Mouse (Mus musculus) heart, postnatal 10 days (tissue): ENCODE results near the gene Syap1. TPM values are rescaled to one million over a fixed set of nuclear protein-coding genes. Genes with fewer than 3 reads are reported as not detected.

Experiments
- DNase-seq, 2 experiments: peaks; one replicate each; pipeline ENCODE4 v3.0.0; 2021
- intact Hi-C: fragments of 180-260 bp; cut with DNase I; formaldehyde crosslinking; loops from one replicate; pipeline ENCODE4 v1.15.1; 2025
- total RNA-seq, 2 experiments: library from RNA; stranded (reverse); gene quantifications; 2 replicates each; pipeline ENCODE4 v1.2.3; 2021

The Syap1 gene
- 10 to 100 TPM; 38.6 to 41.8 TPM for total RNA-seq

- intact Hi-C loops = loop anchor here (5.0 kb wide), 1 partner anchor 56 kb away; no protein-coding TSS in a partner anchor
- DNase-seq = peak; percentile 84 to 89
Observed at GRCm38 (mm10) chrX:162887931-162888511, at the start of gene Syap1. TSS of gene Syap1 (minus strand) at chrX:162888447.

DNA sequence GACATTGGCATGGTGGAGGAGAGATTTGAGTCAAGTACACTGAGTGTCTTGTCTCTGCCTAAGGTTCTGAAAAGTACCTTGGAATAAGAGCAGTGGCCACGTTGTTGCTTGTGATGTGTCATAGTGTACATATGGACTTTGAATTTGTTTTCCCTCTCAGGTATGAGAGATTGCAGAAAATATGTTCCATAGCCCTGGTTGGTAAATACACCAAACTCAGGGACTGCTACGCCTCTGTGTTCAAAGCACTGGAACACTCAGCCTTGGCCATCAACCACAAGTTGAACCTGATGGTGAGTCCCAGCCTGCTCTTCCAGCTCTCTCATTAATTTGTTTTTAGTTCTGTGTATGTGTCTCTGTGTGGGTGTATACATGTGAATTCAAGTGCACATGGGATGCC lies 43.2 kb upstream of the Syap1 start:
- intact Hi-C loops = no loop called here

GRCm38 (mm10) chrX:162921487-162922125 lies 33.4 kb upstream of the Syap1 start:
- intact Hi-C loops = no loop called here

More for the DNA sequence above, 43.2 kb upstream of the Syap1 start:
- DNase-seq = no peak

DNA sequence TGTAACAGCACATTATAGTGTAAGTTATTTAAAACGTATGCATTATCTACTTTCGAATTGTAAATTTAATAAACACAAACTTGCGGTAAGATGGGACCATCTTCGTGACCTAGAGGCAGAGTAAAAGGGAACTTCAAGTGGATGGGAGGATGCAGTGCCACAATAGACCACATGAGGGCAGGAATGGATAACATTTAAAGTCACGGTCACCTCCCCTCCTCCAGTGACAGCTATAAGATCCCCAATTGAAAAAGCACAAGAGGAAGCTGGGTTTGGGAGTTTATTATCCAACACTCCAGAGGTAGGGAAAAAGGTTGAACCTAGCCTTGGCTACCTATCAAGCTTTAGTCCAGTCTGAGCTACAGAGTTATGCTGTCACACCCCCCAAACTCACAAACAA lies 27.4 kb upstream of the Syap1 start:
- intact Hi-C loops = loop anchor here (10.0 kb wide), 2 partner anchors 1149 to 1259 kb away; no protein-coding TSS in a partner anchor
- DNase-seq = peak; percentile 52 to 71

More at GRCm38 (mm10) chrX:162921487-162922125, 33.4 kb upstream of the Syap1 start:
- DNase-seq = no peak

DNA sequence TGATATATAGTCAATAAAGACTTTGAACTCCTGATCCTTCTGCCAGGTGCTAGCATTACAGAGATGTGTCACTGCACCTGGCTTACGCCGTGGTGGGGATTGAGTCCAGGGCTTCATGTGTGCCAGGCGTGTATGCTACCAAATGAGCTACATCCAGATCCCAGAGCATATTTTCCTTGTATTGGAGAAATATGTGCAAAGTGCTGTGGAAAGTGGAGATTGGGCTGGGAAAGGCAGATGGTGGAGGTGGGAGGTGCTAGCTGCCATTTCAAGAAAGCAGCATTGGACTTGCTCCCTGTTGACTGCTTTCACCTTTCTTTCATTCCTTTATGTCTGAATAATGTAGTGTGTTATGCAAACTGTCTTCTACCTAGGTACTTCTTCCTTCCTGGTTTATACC lies 25.4 kb upstream of the Syap1 start:
- intact Hi-C loops = loop anchor here (10.0 kb wide), 2 partner anchors 1151 to 1261 kb away; no protein-coding TSS in a partner anchor
- no peak for DNase-seq

GRCm38 (mm10) chrX:162907554-162907953 lies 19.3 kb upstream of the Syap1 start:
- DNase-seq = no peak
- intact Hi-C loops = no loop called here

- peak; percentile 39 to 47 for DNase-seq
- intact Hi-C loops = no loop called here
Observed at GRCm38 (mm10) chrX:162902040-162902734, 13.9 kb upstream of the Syap1 start.

DNA sequence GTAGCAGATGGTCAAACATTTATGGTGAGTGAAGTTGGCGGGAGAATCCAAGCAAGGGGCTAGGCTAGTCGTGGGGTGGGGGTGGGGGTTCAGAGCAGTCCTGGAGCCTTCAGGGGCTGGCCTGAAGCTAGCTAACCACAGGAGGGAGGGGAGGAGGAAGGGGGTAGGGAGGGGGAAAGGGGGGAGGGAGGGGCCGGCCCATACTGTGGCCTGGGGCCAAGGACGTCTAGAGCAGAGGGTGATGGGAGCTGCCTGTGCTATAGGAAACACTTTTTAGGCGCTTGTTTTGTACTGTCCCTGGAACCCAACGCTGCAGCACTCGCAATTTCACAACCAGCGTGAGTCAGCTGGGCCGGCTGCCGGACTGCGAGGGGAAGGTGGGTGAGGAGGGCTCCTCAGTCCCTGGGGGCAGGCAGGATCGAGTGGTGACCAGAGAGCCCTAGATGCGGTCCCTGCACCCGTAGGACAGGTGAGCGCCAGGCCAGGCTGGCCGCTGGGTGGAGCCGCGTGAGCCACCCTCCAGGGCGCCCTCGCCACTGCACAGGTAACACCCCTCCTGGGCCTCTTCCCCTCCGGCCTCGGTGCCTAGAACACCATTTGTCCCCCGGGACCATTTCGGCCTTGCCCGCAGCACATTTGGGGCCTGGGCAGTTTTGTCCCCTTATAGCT lies 13.3 kb upstream of the Syap1 start:
- intact Hi-C loops = no loop called here
- DNase-seq = peak; percentile 43 to 49

GRCm38 (mm10) chrX:162900938-162901337 lies 12.7 kb upstream of the Syap1 start, which contains the start of gene Ctps2:
TSS of gene Ctps2 (plus strand) at chrX:162901238.
- intact Hi-C loops = no loop called here
- no peak for DNase-seq

DNA sequence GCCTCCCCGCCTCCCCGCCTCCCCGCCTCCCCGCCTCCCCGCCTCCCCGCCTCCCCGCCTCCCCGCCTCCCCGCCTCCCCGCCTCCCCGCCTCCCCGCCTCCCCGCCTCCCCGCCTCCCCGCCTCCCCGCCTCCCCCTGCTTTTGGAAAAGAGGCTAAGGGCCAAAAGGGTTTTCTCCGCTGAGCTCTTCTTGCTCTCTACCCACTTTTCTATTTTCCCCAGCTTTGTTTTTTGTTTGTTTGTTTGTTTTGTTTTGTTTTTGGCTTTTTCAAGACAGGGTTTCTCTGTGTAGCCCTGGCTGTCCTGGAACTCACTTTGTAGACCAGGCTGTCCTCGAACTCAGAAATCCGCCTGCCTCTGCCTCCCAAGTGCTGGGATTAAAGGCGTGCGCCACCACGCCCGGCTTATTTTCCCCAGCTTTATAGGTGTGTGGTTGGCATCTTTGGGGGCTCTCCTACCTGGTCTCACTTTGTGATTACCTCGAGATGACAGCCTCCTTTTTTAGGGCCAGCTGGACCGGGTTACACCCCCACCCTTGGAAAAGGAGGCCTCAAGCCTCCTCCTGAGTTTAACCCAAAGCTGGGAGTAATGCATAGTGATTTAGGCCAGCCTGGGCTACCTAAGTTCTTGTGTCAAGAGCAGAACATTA lies 452 bp upstream of the Syap1 start:
- DNase-seq = peak in 1 of 2 experiments; percentile 4
- intact Hi-C loops = loop anchor here (5.0 kb wide), 1 partner anchor 56 kb away; no protein-coding TSS in a partner anchor

DNA sequence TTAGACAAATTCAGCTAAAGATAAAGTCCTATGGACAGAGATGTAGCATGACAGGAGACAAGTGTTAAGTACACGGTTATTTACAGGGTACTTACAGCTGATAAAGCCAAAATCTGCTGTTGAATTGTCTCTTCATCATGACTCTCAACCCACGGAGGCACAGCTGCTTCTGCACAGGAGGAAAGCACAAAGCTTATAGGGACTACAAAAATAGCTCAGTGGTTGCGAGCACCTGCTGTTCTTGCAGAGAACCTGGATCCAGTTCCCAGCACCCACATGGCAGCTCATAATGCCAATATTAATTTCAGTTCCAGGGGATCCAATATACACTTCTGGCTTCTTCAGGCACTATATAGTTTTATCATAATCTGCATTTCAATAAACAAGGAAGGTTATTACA lies 10.0 kb downstream of the Syap1 start:
- no peak for DNase-seq

GRCm38 (mm10) chrX:162873761-162874160 lies 14.5 kb downstream of the Syap1 start:
- intact Hi-C loops = no loop called here

More for the DNA sequence above, 10.0 kb downstream of the Syap1 start:
- intact Hi-C loops = no loop called here

GRCm38 (mm10) chrX:162871734-162872517 lies 16.3 kb downstream of the Syap1 start:
- DNase-seq = peak; percentile 59 to 61
- intact Hi-C loops = no loop called here

More at GRCm38 (mm10) chrX:162873761-162874160, 14.5 kb downstream of the Syap1 start:
- no peak for DNase-seq

DNA sequence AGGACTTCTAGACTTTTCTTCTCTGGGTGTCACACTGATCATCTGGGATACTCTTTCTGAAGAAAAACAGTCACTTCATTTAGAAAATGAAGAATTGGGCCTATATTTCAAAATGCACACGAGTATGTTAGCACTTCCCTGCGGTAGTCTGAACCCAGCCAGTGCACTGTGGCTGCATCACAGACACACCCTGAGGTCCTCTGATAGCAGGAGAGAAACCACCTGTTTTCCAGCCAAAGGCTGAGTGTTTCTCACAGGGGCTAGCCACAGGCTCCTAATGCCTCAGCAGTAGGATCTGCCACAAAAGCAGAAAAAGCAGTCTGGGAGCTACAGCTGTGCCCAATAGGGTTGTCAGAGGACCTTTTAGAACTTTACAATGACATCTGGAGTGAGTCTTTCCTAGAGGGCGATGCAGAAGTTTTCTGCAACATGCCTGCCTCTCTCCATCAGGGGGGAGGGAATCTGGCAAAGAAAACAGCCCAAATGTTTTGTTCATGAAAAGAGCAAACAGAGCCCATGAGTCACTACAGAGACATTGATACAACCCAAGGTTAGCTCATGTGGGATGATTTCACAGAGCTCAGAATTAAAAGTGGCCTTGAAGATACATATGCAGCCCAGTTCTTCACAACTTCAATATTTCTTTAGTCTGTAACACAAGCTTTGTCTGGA lies 19.8 kb downstream of the Syap1 start:
- peak; percentile 17 to 25 for DNase-seq
- intact Hi-C loops = no loop called here

GRCm38 (mm10) chrX:162848682-162849081 lies 39.6 kb downstream of the Syap1 start:
- DNase-seq = no peak
- intact Hi-C loops = no loop called here

DNA sequence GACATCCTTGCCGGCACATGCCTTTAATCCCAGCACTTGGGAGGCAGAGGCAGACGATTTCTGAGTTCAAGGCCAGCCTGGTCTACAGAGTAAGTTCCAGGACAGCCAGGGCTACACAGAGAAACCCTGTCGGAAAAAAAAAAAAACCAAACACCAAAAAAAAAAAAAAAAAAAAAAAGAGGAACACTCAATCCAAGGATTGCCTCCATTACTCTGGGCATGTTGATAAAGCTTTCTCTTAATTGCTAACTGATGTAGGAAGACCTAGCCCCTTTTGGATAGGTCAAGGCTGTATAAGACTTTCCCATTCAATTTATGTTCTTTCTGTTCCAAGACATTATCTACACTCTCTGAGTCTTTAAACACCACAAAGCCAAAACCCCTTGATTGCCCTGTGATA lies 42.7 kb downstream of the Syap1 start:
- no peak for DNase-seq
- intact Hi-C loops = no loop called here

DNA sequence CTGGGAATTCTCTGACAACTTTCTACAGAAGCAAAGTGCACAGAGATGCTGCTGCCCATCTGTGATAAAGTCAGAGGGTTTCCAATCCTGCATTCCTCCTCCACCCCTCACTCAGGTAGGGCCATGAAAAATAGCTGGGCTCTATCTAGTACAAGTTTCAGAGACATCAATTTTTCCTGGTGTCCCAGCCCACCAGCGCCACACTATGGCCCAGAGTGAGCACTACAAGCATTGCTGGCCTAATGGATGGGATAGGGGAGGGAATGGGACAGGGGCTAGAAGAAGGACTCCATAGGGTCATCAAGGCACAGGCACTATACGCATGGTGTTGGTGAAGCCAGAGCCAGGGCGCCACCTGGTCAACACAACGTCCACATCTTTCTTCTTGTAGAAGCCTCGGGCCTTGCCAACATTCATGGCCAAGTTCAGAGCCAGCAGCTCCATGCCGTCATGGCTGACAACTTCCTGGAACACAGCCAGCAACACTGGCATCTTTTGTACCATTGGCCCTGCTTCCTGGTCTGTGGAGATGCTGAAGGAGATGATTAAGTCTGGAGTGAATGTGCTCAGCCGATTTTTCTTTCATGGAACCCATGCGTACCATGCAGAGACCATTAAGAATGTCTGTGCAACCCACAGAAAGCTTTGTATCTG lies 43.7 kb downstream of the Syap1 start:
- intact Hi-C loops = no loop called here
- no peak for DNase-seq

DNA sequence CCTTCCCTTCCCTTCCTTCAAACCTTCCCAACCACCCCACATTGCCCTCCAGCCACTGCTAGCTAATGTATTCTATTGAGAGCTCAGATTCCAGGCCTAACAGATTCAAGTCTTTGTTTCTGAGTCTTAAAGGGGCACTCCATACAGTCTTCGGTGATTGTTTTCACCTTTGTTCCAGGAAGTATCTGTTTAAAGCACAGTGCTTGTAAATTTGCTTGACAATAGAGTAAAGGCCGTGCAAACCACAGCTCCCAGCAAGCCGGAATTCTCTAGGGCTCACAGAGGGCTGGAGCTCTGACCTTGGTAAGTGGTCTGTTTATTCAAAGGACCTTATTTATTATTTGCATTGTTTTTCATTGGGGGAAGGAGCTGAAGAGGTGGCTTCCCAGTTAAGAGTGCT lies 56.1 kb downstream of the Syap1 start:
- DNase-seq = no peak
- intact Hi-C loops = loop anchor here (5.0 kb wide), 1 partner anchor 55 kb away; the partner anchor contains the start of gene Syap1
